Mouse (Mus musculus) limb, embryonic 15.5 days (tissue): ENCODE measurements around the gene Cntnap2. TPM values are rescaled to one million over a fixed set of nuclear protein-coding genes. Genes with fewer than 3 reads are reported as not detected.

Experiments used
- ATAC-seq: fragments of 200-750 bp; cut with Nextera tagmentation; 2 replicates; pipeline ENCODE4 v1.8.0; 2017; ENCODE audit warnings: low read depth, moderate TSS enrichment; ENCODE audit not compliant: insufficient number of reproducible peaks, low FRiP score, low TSS enrichment
- H3K27ac ChIP-seq: fragments of 300-500 bp; sonication (generic); 2 replicates; pipeline ENCODE4 v1.5.1; 2015; ENCODE audit warnings: moderate library complexity, mild to moderate bottlenecking, inconsistent platforms
- H3K27me3 ChIP-seq: fragments of 300-500 bp; sonication (generic); 2 replicates; pipeline ENCODE4 v1.6.1; 2015; ENCODE audit warnings: inconsistent platforms
- H3K36me3 ChIP-seq: fragments of 300-500 bp; sonication (generic); 2 replicates; pipeline ENCODE4 v1.6.1; 2015; ENCODE audit warnings: inconsistent platforms
- H3K4me1 ChIP-seq: fragments of 300-500 bp; sonication (generic); 2 replicates; pipeline ENCODE4 v1.6.1; 2015; ENCODE audit warnings: inconsistent platforms
- H3K4me2 ChIP-seq: fragments of 300-500 bp; sonication (generic); 2 replicates; pipeline ENCODE4 v1.6.1; 2015; ENCODE audit warnings: mild to moderate bottlenecking, inconsistent platforms
- H3K4me3 ChIP-seq: fragments of 300-500 bp; sonication (generic); 2 replicates; pipeline ENCODE4 v1.5.1; 2015; ENCODE audit warnings: mild to moderate bottlenecking, inconsistent platforms
- H3K9ac ChIP-seq: fragments of 300-500 bp; sonication (generic); 2 replicates; pipeline ENCODE4 v1.6.1; 2015; ENCODE audit warnings: inconsistent platforms
- H3K9me3 ChIP-seq: fragments of 300-500 bp; sonication (generic); 2 replicates; pipeline ENCODE4 v1.6.1; 2016; ENCODE audit warnings: inconsistent platforms
- WGBS: fragments of 180-500 bp; shearing (Covaris S2); methylation state at CpG from one replicate; pipeline ENCODE4 v1.1.7; 2015; 5-methylcytosine and 5-hydroxymethylcytosine counted together
- polyA plus RNA-seq: library from polyadenylated mRNA; unstranded; fragments of >200 nt; fragmentation: Nextera tagmentation; extraction: Ambion mirVana; gene quantifications from 2 replicates; pipeline ENCODE4 v1.2.1, GENCODE M21; 2015

Gene Cntnap2
- polyA plus RNA-seq, 1 experiment from 2014 or later: 1.9 TPM

DNA sequence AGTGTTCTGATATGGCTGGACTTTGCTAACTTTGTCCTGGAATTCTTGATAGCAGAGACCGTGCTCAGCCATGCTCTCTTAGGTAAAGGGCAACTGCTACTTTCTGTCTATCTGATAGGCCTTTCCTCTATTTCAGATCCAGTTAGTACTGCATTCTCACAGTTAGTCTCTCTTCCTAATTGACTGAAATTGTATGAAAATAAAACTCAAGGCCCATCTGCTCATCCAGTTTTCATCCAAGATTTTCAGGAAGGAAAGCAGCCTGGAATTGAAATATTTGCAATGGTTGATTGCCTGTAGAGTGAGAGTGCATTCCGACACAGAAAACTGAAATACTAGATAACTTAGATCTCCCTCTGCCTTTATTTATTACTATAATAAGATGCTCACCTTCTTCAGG, 589.3 kb downstream of the Cntnap2 start:
- ATAC-seq: no peak
- Histone ChIP-seq H3K27me3 (no peaks in the 10 kb centered on the region), H3K4me3 (no peak overlapping the region), H3K27ac (no peak overlapping the region), H3K9ac (no peak overlapping the region), H3K4me1 (no peaks in the 10 kb centered on the region), H3K36me3 (no peaks in the 10 kb centered on the region), H3K9me3 (no peaks in the 10 kb centered on the region), H3K4me2 (no peak overlapping the region)
- WGBS: 78% methylated on average over 2 of the region's 2 CpGs

DNA sequence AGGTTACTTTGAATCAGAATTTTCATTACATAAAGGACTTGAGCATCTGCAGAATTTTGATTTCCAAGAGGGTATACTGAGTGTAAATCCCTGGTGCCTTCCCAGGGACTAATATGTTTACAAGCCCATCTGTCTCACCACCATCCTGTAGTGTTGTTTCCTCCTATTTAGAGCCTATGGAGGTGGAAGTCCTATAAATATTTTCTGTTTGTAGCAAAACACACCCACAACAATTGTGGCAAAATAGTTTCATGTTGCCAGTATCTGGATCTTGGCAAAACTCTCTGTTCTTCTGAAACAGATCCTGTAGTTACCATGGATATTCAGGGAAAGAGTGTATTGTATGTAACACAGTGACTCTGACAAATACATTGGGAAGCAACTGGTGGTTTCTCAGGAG, 641.1 kb downstream of the Cntnap2 start:
- H3K27me3 ChIP-seq: no peaks in the 10 kb centered on the region
- H3K4me2 ChIP-seq: no peak overlapping the region
- H3K4me3 ChIP-seq: no peak overlapping the region
- ATAC-seq: no peak
- H3K4me1 ChIP-seq: no peaks in the 10 kb centered on the region
- no peak overlapping the region for H3K9ac ChIP-seq
- no peaks in the 10 kb centered on the region for H3K36me3 ChIP-seq
- H3K9me3 ChIP-seq: no peaks in the 10 kb centered on the region
- no peak overlapping the region for H3K27ac ChIP-seq

DNA sequence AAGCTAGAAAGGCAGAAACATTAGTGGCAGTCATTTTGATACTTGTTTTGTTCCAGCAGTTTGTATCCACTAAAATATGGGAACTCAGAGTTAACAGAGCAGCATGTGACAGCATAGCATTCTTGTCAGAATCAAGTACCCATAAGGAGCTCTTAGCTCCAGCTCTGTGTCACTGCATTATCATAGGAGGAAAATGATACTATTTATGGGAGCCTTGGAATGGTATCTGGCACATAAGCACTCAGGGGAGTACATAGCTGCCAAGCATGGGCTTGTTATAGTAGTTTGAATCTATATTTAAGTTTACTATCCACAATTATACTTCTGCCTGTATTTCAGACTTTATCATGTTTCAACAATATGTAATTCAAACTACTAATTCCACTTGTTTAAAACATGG, 732.5 kb downstream of the Cntnap2 start:
- Histone ChIP-seq H3K9ac (no peak overlapping the region), H3K9me3 (no peaks in the 10 kb centered on the region), H3K4me3 (no peak overlapping the region), H3K4me2 (no peak overlapping the region), H3K36me3 (no peaks in the 10 kb centered on the region), H3K27me3 (no peaks in the 10 kb centered on the region), H3K27ac (no peak overlapping the region), H3K4me1 (no peaks in the 10 kb centered on the region)
- no peak for ATAC-seq

DNA sequence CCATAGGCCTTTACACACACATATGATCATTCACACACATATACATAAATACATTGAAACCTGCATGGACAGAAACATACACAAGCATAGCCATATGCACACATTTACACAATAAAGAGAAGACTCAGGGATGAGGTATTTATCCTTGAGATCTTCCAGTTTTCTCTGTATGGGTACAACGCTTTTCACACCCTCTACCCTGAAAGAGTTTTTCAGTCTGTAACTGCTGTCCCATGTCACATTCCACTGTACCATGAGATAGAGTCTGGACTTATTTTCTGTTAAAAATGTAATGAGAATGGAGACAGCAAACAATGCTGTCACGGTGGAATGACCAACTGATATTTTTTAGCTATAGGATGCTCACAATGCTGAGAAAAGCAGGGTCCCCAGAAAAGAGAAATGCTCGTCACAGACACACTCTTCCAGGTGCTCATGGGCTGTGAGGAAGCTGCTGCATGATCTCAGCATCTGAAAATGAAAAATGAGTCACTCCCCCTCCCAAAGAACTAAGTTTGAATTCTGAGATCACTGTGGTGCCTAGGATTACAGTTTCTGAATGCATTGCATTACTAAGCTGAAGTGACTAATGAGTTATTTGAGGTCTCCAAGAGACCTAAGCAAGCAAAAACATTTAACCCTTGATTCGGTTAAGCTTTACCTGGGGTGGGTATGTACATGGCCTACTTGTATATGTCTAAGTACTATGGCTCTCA, 782.6 kb downstream of the Cntnap2 start:
- Histone ChIP-seq H3K9ac (no peak overlapping the region), H3K4me2 (no peak overlapping the region), H3K4me3 (no peak overlapping the region), H3K27me3 (no peaks in the 10 kb centered on the region), H3K27ac (no peak overlapping the region), H3K4me1 (no peaks in the 10 kb centered on the region), H3K36me3 (no peaks in the 10 kb centered on the region), H3K9me3 (no peaks in the 10 kb centered on the region)
- ATAC-seq: no peak
- 76% methylated on average over 4 of the region's 4 CpGs for WGBS

DNA sequence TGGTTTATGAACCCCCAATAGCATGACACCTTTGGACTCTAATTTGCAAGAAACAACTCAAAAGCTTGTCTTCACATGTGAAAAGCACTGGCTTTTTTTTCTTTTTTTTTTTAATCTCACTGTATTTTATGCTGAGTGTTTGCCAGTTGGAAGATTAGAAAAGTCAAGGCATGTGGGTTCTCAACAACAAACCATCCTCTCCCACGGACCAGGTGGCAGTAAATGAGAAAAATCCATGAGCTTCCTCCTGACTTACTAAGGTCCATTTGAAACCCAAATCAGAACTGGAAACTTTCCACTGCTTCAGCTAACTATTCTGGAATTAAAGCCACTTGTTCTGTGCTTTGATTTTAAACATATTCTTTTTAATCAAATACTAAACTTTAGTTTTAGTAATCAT, 784.6 kb downstream of the Cntnap2 start:
- Histone ChIP-seq H3K27me3 (no peaks in the 10 kb centered on the region), H3K27ac (no peak overlapping the region), H3K4me3 (no peak overlapping the region), H3K4me2 (no peak overlapping the region), H3K9me3 (no peaks in the 10 kb centered on the region), H3K4me1 (no peaks in the 10 kb centered on the region), H3K9ac (no peak overlapping the region), H3K36me3 (no peaks in the 10 kb centered on the region)
- 44% methylated on average over 1 of the region's 1 CpGs for WGBS
- ATAC-seq: no peak

DNA sequence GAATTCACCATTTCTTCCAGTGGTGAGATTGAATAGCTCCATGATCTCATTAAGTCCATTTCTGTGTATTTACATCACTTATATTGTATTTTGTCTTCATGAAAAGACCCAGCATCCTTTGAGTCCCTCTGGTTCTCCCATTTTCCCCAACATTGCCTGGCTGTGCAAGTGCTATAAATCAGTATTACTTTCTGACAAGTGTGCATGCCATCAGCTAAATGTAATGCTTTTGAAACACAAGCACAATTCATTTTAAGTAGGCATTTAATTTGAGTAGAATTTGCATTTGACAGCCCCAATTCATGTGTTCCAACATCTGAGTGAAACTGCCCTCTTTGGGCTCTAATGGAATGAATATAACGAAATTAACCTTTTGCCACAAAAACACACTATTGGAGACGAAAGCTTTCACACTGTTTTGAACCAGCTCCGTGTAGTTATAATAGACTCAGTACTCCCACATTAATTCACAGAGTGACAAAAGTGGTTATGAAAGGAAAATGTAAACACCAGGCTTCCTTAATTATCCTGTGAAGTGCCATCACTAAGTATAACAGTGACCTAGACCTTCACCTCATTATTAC, 812.3 kb downstream of the Cntnap2 start:
- Histone ChIP-seq H3K4me3 (no peak overlapping the region), H3K9ac (no peak overlapping the region), H3K36me3 (no peaks in the 10 kb centered on the region), H3K27me3 (no peaks in the 10 kb centered on the region), H3K27ac (no peak overlapping the region), H3K4me1 (no peaks in the 10 kb centered on the region), H3K9me3 (no peaks in the 10 kb centered on the region), H3K4me2 (no peak overlapping the region)
- ATAC-seq: no peak
- 69% methylated on average over 3 of the region's 3 CpGs for WGBS

DNA sequence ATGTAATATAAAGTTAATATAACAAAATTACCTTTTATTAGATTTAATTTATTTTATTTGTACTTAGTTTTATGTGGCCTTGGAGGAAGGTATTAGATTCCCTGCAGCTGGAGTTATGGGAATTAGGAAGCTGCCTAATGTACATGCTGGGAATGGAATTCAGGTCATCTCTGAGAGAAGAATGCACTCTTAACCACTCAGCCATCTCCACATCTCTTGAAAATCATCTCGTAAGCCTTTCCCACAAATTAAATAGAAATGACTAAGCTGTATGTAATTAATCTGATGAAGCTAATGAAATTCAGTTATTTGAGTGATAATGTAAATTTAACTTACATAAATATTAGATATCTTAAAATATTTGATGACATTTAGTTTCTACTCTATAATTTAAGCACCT, 826.3 kb downstream of the Cntnap2 start:
- Histone ChIP-seq H3K27ac (no peak overlapping the region), H3K4me2 (no peak overlapping the region), H3K27me3 (no peaks in the 10 kb centered on the region), H3K36me3 (no peaks in the 10 kb centered on the region), H3K4me1 (no peaks in the 10 kb centered on the region), H3K9ac (no peak overlapping the region), H3K4me3 (no peak overlapping the region), H3K9me3 (no peaks in the 10 kb centered on the region)
- no peak for ATAC-seq
- WGBS: 86% methylated on average over 1 of the region's 1 CpGs

DNA sequence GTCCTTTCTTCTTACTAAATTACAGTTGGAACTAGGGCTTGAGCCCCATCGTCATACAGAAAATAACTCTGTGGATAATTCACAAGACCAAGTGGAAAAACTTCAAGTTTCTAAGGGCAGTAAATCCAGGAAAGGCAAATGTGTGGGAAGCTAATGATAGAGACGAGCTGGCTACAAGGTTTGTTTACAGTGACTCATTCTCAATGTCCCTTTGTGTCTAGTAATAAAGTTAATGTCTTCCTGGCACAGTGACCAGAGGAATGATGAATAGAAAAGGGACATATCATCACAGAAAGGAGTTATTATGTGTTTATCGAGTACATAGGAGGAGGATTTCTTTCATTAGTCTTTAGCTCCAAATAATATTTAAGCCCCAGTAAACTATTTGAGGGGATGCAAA, 828.7 kb downstream of the Cntnap2 start:
- H3K27me3 ChIP-seq: no peaks in the 10 kb centered on the region
- no peak overlapping the region for H3K27ac ChIP-seq
- 62% methylated on average over 3 of the region's 3 CpGs for WGBS
- H3K9ac ChIP-seq: no peak overlapping the region
- no peaks in the 10 kb centered on the region for H3K4me1 ChIP-seq
- H3K4me2 ChIP-seq: no peak overlapping the region
- H3K4me3 ChIP-seq: no peak overlapping the region
- no peaks in the 10 kb centered on the region for H3K9me3 ChIP-seq
- H3K36me3 ChIP-seq: no peaks in the 10 kb centered on the region
- no peak for ATAC-seq

DNA sequence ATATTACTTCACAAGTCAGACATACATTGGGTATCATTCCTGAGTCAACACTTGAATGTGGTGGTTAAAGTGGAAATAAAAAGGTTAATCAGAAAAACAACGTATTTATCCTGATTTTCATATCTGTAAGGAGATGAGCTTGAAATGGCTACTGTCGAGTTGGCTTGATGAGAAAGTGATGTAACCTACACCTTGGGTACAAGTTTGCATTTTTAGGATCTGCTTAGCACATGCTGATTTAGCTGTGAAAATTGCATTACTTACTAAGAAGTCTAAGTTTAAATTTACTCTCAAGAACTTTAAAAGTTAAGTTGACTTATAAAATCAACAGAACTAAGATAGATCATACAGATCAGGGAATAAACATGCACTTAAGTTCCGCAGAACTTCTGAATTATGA, 879.1 kb downstream of the Cntnap2 start:
- no peak for ATAC-seq

DNA sequence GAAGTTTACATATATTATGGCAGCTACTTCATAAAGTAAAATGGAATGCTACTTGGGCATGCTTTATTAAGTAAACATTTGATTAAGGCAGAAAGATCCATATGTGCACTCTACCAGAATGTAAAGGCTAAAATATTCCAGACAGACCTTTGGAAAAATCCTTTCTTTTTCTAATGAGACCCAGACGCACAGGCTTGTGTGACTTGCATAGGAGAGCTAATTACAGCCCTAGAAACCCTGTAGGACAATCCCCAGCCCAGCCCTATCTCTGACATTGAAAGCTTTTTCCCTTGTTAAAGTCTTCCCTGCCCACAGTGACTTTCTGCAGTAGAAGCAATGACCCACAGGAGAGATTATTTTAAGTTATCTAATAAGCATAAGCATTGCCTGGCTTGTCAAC, 879.6 kb downstream of the Cntnap2 start:
- no peak overlapping the region for H3K9ac ChIP-seq
- no peaks in the 10 kb centered on the region for H3K36me3 ChIP-seq
- no peak for ATAC-seq
- no peak overlapping the region for H3K4me2 ChIP-seq
- H3K4me3 ChIP-seq: no peak overlapping the region
- H3K9me3 ChIP-seq: no peaks in the 10 kb centered on the region
- H3K4me1 ChIP-seq: no peaks in the 10 kb centered on the region
- no peak overlapping the region for H3K27ac ChIP-seq
- no peaks in the 10 kb centered on the region for H3K27me3 ChIP-seq
- WGBS: 15% methylated on average over 1 of the region's 1 CpGs

More for the DNA sequence above, 879.1 kb downstream of the Cntnap2 start:
- H3K27ac ChIP-seq: no peak overlapping the region
- H3K4me2 ChIP-seq: no peak overlapping the region
- H3K4me1 ChIP-seq: no peaks in the 10 kb centered on the region
- H3K27me3 ChIP-seq: no peaks in the 10 kb centered on the region
- H3K36me3 ChIP-seq: no peaks in the 10 kb centered on the region
- no peaks in the 10 kb centered on the region for H3K9me3 ChIP-seq
- 72% methylated on average over 3 of the region's 3 CpGs for WGBS
- H3K4me3 ChIP-seq: no peak overlapping the region
- no peak overlapping the region for H3K9ac ChIP-seq

DNA sequence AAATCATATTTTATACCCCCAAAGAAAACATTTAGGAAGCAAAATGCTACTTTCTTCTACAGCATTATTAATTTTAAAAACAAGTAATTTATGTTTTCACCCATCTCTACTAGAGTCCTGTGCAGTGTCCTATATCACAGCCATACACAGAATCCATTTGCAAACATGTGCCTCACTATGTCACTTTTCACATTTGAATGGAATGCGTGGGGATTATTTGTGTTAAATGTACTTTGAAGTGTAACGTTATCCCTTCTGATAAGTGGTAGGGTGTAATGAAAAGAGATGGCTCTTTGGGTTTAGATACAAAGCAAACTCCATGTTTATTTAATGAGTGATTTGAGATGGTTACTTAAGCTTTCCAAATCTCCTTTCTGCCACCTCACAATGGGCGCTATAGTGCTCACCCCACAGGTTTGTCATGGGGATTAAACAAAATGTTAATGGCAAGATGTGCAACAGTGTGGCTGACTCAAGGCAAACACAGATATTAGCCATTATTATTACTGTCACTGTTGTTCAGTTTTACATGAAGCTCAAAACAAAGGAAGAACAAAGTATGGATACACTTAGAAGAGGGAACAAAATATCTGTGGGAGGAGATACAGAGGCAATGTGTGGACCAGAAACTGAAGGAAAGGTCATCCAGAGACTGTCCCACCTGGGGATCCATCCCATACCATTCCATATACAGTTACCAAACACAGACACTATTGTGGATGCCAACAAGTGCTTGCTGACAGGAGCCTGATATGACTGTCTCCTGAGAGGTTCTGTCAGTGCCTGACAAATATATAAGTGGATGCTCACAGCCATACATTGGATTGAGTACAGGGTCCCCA, 886.2 kb downstream of the Cntnap2 start:
- no peak overlapping the region for H3K9ac ChIP-seq
- H3K4me3 ChIP-seq: no peak overlapping the region
- no peaks in the 10 kb centered on the region for H3K27me3 ChIP-seq
- H3K36me3 ChIP-seq: no peaks in the 10 kb centered on the region
- no peak for ATAC-seq
- H3K27ac ChIP-seq: no peak overlapping the region
- 81% methylated on average over 3 of the region's 3 CpGs for WGBS
- no peaks in the 10 kb centered on the region for H3K4me1 ChIP-seq
- H3K9me3 ChIP-seq: no peaks in the 10 kb centered on the region
- no peak overlapping the region for H3K4me2 ChIP-seq

DNA sequence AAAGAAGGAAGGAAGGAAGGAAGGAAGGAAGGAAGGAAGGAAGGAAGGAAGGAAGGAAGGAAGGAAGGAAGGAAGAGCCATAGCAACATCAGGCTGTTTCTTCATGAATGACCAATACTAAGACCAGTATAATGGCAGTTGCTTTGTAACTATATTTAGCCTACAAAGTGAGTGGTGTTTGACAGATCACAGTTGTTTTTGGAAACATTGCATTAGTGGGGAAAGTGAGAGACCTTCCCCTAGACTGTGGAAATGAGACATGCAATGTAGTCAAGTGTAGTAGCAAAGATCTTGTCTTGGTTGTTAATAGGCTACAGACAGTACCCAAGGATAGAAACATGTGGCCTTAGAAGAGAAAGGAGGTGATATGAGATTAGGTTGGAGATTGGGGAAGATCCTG, 895.6 kb downstream of the Cntnap2 start:
- Histone ChIP-seq H3K4me3 (no peak overlapping the region), H3K9ac (no peak overlapping the region), H3K27ac (no peak overlapping the region), H3K9me3 (no peaks in the 10 kb centered on the region), H3K4me1 (no peaks in the 10 kb centered on the region), H3K36me3 (no peaks in the 10 kb centered on the region), H3K4me2 (no peak overlapping the region), H3K27me3 (no peaks in the 10 kb centered on the region)
- no peak for ATAC-seq
